Mouse (Mus musculus) intestine, postnatal 0 days (tissue): ENCODE data around the gene 4930562C15Rik. TPM values are rescaled to one million over a fixed set of nuclear protein-coding genes. Genes with fewer than 3 reads are reported as not detected.
A peak's percentile ranks its signal among the peaks of the same experiment; 100 is the strongest.

Source experiments
- ATAC-seq: fragments of 200-750 bp; cut with Nextera tagmentation; 2 replicates; pipeline ENCODE4 v1.8.0; 2017; ENCODE audit warnings: mild to moderate bottlenecking, moderate TSS enrichment, moderate library complexity
- H3K27ac ChIP-seq: fragments of 300-500 bp; sonication (generic); 2 replicates; pipeline ENCODE4 v1.5.1; 2014; ENCODE audit warnings: mild to moderate bottlenecking, low read depth, low read length, moderate library complexity
- H3K27me3 ChIP-seq: fragments of 300-500 bp; sonication (generic); replicated peaks from 2 replicates; pipeline ENCODE4 v1.6.1; 2014; ENCODE audit warnings: low read length, mixed read lengths; ENCODE audit not compliant: control insufficient read depth, insufficient read depth
- H3K36me3 ChIP-seq: fragments of 300-500 bp; sonication (generic); 2 replicates; pipeline ENCODE4 v1.6.1; 2014; ENCODE audit warnings: mild to moderate bottlenecking, moderate library complexity; ENCODE audit not compliant: control insufficient read depth, insufficient read depth
- H3K4me1 ChIP-seq: fragments of 300-500 bp; sonication (generic); replicated peaks from 2 replicates; pipeline ENCODE4 v1.6.1; 2014; ENCODE audit warnings: antibody characterized with exemption, low read length, mixed read lengths; ENCODE audit not compliant: control insufficient read depth, insufficient read depth
- H3K4me2 ChIP-seq: fragments of 300-500 bp; sonication (generic); replicated peaks from 2 replicates; pipeline ENCODE4 v1.6.1; 2014; ENCODE audit warnings: low read depth, mild to moderate bottlenecking, moderate library complexity
- H3K4me3 ChIP-seq: fragments of 300-500 bp; sonication (generic); 2 replicates; pipeline ENCODE4 v1.5.1; 2014; ENCODE audit warnings: low read depth, low read length
- H3K9ac ChIP-seq: fragments of 300-500 bp; sonication (generic); 2 replicates; pipeline ENCODE4 v1.6.1; 2014; ENCODE audit warnings: mild to moderate bottlenecking, low read depth, low read length
- H3K9me3 ChIP-seq: fragments of 300-500 bp; sonication (generic); 2 replicates; pipeline ENCODE4 v1.6.1; 2016; ENCODE audit warnings: mixed run types; ENCODE audit not compliant: control insufficient read depth
- CTCF ChIP-seq: sonication (generic); IDR thresholded peaks from 2 replicates; pipeline ENCODE4 v1.5.1; 2016; ENCODE audit warnings: low read depth, mild to moderate bottlenecking, control low read depth, antibody characterized with exemption, moderate library complexity
- WGBS: fragments of 180-500 bp; shearing (Covaris S2); extraction: QIAGEN DNeasy Blood & Tissue Kit; methylation state at CpG from one replicate; pipeline ENCODE4 v1.1.7; 2014; 5-methylcytosine and 5-hydroxymethylcytosine counted together
- polyA plus RNA-seq: library from polyadenylated mRNA; unstranded; fragments of >200 nt; fragmentation: Nextera tagmentation; extraction: Ambion mirVana; gene quantifications from 2 replicates; pipeline ENCODE4 v1.2.1, GENCODE M21; 2015

The 4930562C15Rik gene
- polyA plus RNA-seq, 1 experiment from 2014 or later, result not detected

GRCm38 (mm10) chr16:4884930-4885329 lies 49.7 kb downstream of the 4930562C15Rik start:
- no peaks in the 10 kb centered on the region for H3K9me3 ChIP-seq
- H3K4me3 ChIP-seq, result no peak overlapping the region
- H3K27me3 ChIP-seq, result no peaks in the 10 kb centered on the region
- H3K4me1 ChIP-seq, result no peaks in the 10 kb centered on the region; the same call in 1 of the 2 replicates
- TF ChIP-seq CTCF, result no peak
- no peak overlapping the region for H3K4me2 ChIP-seq
- 0 out of 2 replicates have a peak overlapping the region, but pooled peaks have one; percentile 84 for H3K27ac ChIP-seq
- ATAC-seq, result no peak
- no peaks in the 10 kb centered on the region for H3K36me3 ChIP-seq
- WGBS, result 91% methylated on average over 10 of the region's 10 CpGs
- H3K9ac ChIP-seq, result no peak overlapping the region

GRCm38 (mm10) chr16:4885760-4886689 lies 50.8 kb downstream of the 4930562C15Rik start, which contains the start of gene Mgrn1:
Gene Mgrn1 (plus strand): TSS chr16:4886249.
- no peaks in the 10 kb centered on the region for H3K36me3 ChIP-seq
- peak within 1 kb of the TSS; percentile 66 for H3K4me3 ChIP-seq
- no peak; the same call in 1 of the 2 replicates for TF ChIP-seq CTCF
- under 1% methylated on average over 71 of the region's 74 CpGs for WGBS
- H3K4me2 ChIP-seq, result peak within 1 kb of the TSS; percentile 84
- no peaks in the 10 kb centered on the region for H3K27me3 ChIP-seq
- ATAC-seq, result peak; percentile 84
- H3K27ac ChIP-seq, result peak within 1 kb of the TSS; percentile 84
- no peaks in the 10 kb centered on the region for H3K9me3 ChIP-seq
- H3K9ac ChIP-seq, result peak within 1 kb of the TSS; percentile 82
- no peaks in the 10 kb centered on the region; the same call in 1 of the 2 replicates for H3K4me1 ChIP-seq

GRCm38 (mm10) chr16:4886690-4887020 lies 51.4 kb downstream of the 4930562C15Rik start:
- TF ChIP-seq CTCF, result no peak
- peak overlapping the region; percentile 66 for H3K4me3 ChIP-seq
- H3K4me2 ChIP-seq, result peak overlapping the region; percentile 84
- H3K4me1 ChIP-seq, result no peaks in the 10 kb centered on the region
- WGBS, result under 1% methylated on average over 8 of the region's 8 CpGs
- no peaks in the 10 kb centered on the region for H3K27me3 ChIP-seq
- no peaks in the 10 kb centered on the region for H3K9me3 ChIP-seq
- no peak for ATAC-seq
- peak overlapping the region; percentile 82 for H3K9ac ChIP-seq
- 0 out of 2 replicates have a peak, but pooled peaks cover 4% of the 10 kb centered on the region for H3K36me3 ChIP-seq
- peak overlapping the region; percentile 84 for H3K27ac ChIP-seq

GRCm38 (mm10) chr16:4890201-4890709 lies 55.0 kb downstream of the 4930562C15Rik start:
- H3K9ac ChIP-seq, result no peak overlapping the region
- no peaks in the 10 kb centered on the region for H3K4me1 ChIP-seq
- no peaks in the 10 kb centered on the region for H3K9me3 ChIP-seq
- no peak for TF ChIP-seq CTCF
- no peak for ATAC-seq
- H3K36me3 ChIP-seq, result 0 out of 2 replicates have a peak, but pooled peaks cover 4% of the 10 kb centered on the region
- H3K4me3 ChIP-seq, result no peak overlapping the region
- H3K4me2 ChIP-seq, result no peak overlapping the region
- no peaks in the 10 kb centered on the region for H3K27me3 ChIP-seq
- 43% methylated on average over 4 of the region's 4 CpGs for WGBS
- no peak overlapping the region for H3K27ac ChIP-seq

- Histone ChIP-seq H3K4me1 (no peaks in the 10 kb centered on the region), H3K36me3 (0 out of 2 replicates have a peak, but pooled peaks cover 4% of the 10 kb centered on the region), H3K27ac (no peak overlapping the region), H3K4me3 (no peak overlapping the region), H3K9ac (no peak overlapping the region), H3K4me2 (no peak overlapping the region), H3K9me3 (no peaks in the 10 kb centered on the region), H3K27me3 (no peaks in the 10 kb centered on the region)
- no peak for TF ChIP-seq CTCF
- 85% methylated on average over 6 of the region's 6 CpGs for WGBS
- no peak for ATAC-seq
Measured at GRCm38 (mm10) chr16:4892171-4892570, 57.0 kb downstream of the 4930562C15Rik start.

GRCm38 (mm10) chr16:4894201-4894908 lies 59.1 kb downstream of the 4930562C15Rik start:
- WGBS, result 81% methylated on average over 7 of the region's 7 CpGs
- Histone ChIP-seq H3K4me1 (no peaks in the 10 kb centered on the region), H3K9me3 (no peaks in the 10 kb centered on the region), H3K27me3 (no peaks in the 10 kb centered on the region), H3K9ac (no peak overlapping the region), H3K4me2 (no peak overlapping the region), H3K4me3 (no peak overlapping the region), H3K36me3 (0 out of 2 replicates have a peak, but pooled peaks cover 4% of the 10 kb centered on the region), H3K27ac (no peak overlapping the region)
- no peak for TF ChIP-seq CTCF
- ATAC-seq, result no peak
